Mouse (Mus musculus) ES-E14 (cell line): ENCODE results near the gene Nos3. TPM values are rescaled to one million over a fixed set of nuclear protein-coding genes. Genes with fewer than 3 reads are reported as not detected.
A peak's percentile ranks its signal among the peaks of the same experiment; 100 is the strongest.

Experiments
- DNase-seq: peaks from one replicate; pipeline ENCODE4 v3.0.0-alpha.2; 2013; ENCODE audit warnings: low read depth, low spot score
- H3K27ac ChIP-seq: 2 replicates; pipeline ENCODE4 v1.5.1; 2012; ENCODE audit warnings: low read depth, mild to moderate bottlenecking, low read length, moderate library complexity, mixed read lengths; ENCODE audit not compliant: poor library complexity, insufficient read depth, severe bottlenecking
- H3K36me3 ChIP-seq: 2 replicates; pipeline ENCODE4 v1.6.1; 2012; ENCODE audit warnings: mild to moderate bottlenecking, low read length, moderate library complexity, mixed read lengths; ENCODE audit not compliant: control insufficient read depth, poor library complexity, insufficient read depth, severe bottlenecking
- H3K4me1 ChIP-seq, 2 experiments: fragments of 150-350 bp in 1 of 2; sonication (generic) in 1 of 2; 2 replicates each; pipeline ENCODE4 v1.6.1; 2012; ENCODE audit warnings: low read length in 2 of 2, mild to moderate bottlenecking in 1 of 2, mixed read lengths in 1 of 2; ENCODE audit not compliant: control insufficient read depth in 2 of 2, insufficient read depth in 2 of 2, poor library complexity in 1 of 2
- H3K4me3 ChIP-seq, 2 experiments: fragments of 150-350 bp in 1 of 2; sonication (generic) in 1 of 2; 2 replicates each; pipeline ENCODE4 v1.5.1; 2012; ENCODE audit warnings: low read length in 2 of 2, low read depth in 1 of 2, mild to moderate bottlenecking in 1 of 2, mixed read lengths in 1 of 2; ENCODE audit not compliant: insufficient read depth in 1 of 2, poor library complexity in 1 of 2, severe bottlenecking in 1 of 2
- H3K9ac ChIP-seq: 2 replicates; pipeline ENCODE4 v1.6.1; 2012; ENCODE audit warnings: low read depth, mild to moderate bottlenecking, low read length, mixed read lengths; ENCODE audit not compliant: poor library complexity, insufficient read depth, severe bottlenecking
- H3K9me3 ChIP-seq: fragments of 150-350 bp; sonication (generic); 2 replicates; pipeline ENCODE4 v1.6.1; 2012; ENCODE audit warnings: low read depth, mild to moderate bottlenecking, low read length; ENCODE audit not compliant: control insufficient read depth, insufficient read depth
- CHD2 ChIP-seq: IDR thresholded peaks from 2 replicates; pipeline ENCODE4 v1.6.1; 2014; ENCODE audit warnings: mild to moderate bottlenecking, low read depth, low read length, inconsistent platforms
- HCFC1 ChIP-seq: IDR thresholded peaks from 2 replicates; pipeline ENCODE4 v1.6.1; 2012; ENCODE audit warnings: low read length, inconsistent platforms, borderline replicate concordance; ENCODE audit not compliant: insufficient read depth
- MAFK ChIP-seq: IDR thresholded peaks from 2 replicates; pipeline ENCODE4 v1.6.1; 2014; ENCODE audit warnings: mild to moderate bottlenecking, low read depth, low read length, inconsistent platforms; ENCODE audit not compliant: insufficient read depth
- ZC3H11A ChIP-seq: IDR thresholded peaks from 2 replicates; pipeline ENCODE4 v1.6.1; 2012; ENCODE audit warnings: low read depth, mild to moderate bottlenecking, inconsistent platforms, low read length, borderline replicate concordance
- ZNF384 ChIP-seq: IDR thresholded peaks from 2 replicates; pipeline ENCODE4 v1.6.1; 2012; ENCODE audit warnings: low read depth, low read length, inconsistent platforms
- in situ Hi-C, 2 experiments: fragments of 600-800 bp; cut with MboI; formaldehyde crosslinking; loops; one replicate each; pipeline ENCODE4 v1.15.1; 2025; ENCODE audit warnings: low sequenced_read_pairs in 2 of 2, inconsistent platforms in 1 of 2; ENCODE audit not compliant: unreplicated experiment in 2 of 2
- total RNA-seq: library from RNA; depleted of rRNA; stranded (reverse); fragments of 300-350 nt; gene quantifications from 2 replicates; pipeline ENCODE4 v1.2.3, GENCODE M21; 2012

Gene Nos3
- total RNA-seq, 1 experiment: 2.2 TPM

- Histone ChIP-seq H3K36me3 (peaks cover 8% of the 10 kb centered on the region; the same call in 1 of the 2 replicates), H3K4me1 (peaks cover 0 to 3% of the 10 kb centered on the region in 2 experiments; a peak in 1 of 4 replicates), H3K9me3 (no peaks in the 10 kb centered on the region), H3K9ac (no peak overlapping the region), H3K27ac (no peak overlapping the region), H3K4me3 (no peak overlapping the region)
- in situ Hi-C loops: no loop called here
- no peak for DNase-seq
- TF ChIP-seq CHD2 (no peak), ZNF384 (no peak), HCFC1 (no peak), ZC3H11A (no peak), MAFK (no peak)
Observed at GRCm38 (mm10) chr5:24408651-24409050, 44.0 kb downstream of the Nos3 start.

- TF ChIP-seq CHD2 (no peak), MAFK (no peak), HCFC1 (no peak)
- in situ Hi-C loops: no loop called here
- no peak overlapping the region for H3K4me3 ChIP-seq
Observed at GRCm38 (mm10) chr5:24409466-24409865, 44.9 kb downstream of the Nos3 start.

GRCm38 (mm10) chr5:24412063-24412462 is 47.5 kb downstream of the Nos3 start:
- no peaks in the 10 kb centered on the region; a peak in 1 of 4 replicates for H3K4me1 ChIP-seq
- no peak overlapping the region for H3K9ac ChIP-seq
- no peak overlapping the region for H3K4me3 ChIP-seq
- H3K9me3 ChIP-seq: no peaks in the 10 kb centered on the region
- DNase-seq: no peak
- H3K36me3 ChIP-seq: peaks cover 6% of the 10 kb centered on the region; the same call in 1 of the 2 replicates
- H3K27ac ChIP-seq: no peak overlapping the region
- in situ Hi-C loops: no loop called here
- no peak for TF ChIP-seq ZNF384
- TF ChIP-seq MAFK: no peak
- no peak for TF ChIP-seq ZC3H11A
- no peak for TF ChIP-seq CHD2

More at GRCm38 (mm10) chr5:24409466-24409865, 44.9 kb downstream of the Nos3 start:
- Histone ChIP-seq H3K27ac (no peak overlapping the region), H3K36me3 (peaks cover 6% of the 10 kb centered on the region; the same call in 1 of the 2 replicates), H3K9ac (no peak overlapping the region), H3K9me3 (no peaks in the 10 kb centered on the region), H3K4me1 (peaks cover 0 to 3% of the 10 kb centered on the region in 2 experiments; a peak in 1 of 4 replicates)
- DNase-seq: no peak

- no peak for DNase-seq
- H3K27ac ChIP-seq: no peak within 1 kb of the TSS
- H3K36me3 ChIP-seq: peaks cover 5% of the 10 kb centered on the region; the same call in 1 of the 2 replicates
- H3K4me1 ChIP-seq: no peaks in the 10 kb centered on the region; a peak in 1 of 4 replicates
- TF ChIP-seq ZC3H11A (no peak), HCFC1 (no peak), MAFK (no peak), ZNF384 (no peak), CHD2 (no peak)
- peak within 1 kb of the TSS; percentile 2 for H3K9ac ChIP-seq
- no peaks in the 10 kb centered on the region for H3K9me3 ChIP-seq
- peak within 1 kb of the TSS in 1 of 2 experiments; percentile 50; a peak in 2 of 4 replicates for H3K4me3 ChIP-seq
- in situ Hi-C loops: no loop called here
Observed at GRCm38 (mm10) chr5:24413042-24413693, 48.6 kb downstream of the Nos3 start, which contains the start of gene Asic3. Gene Asic3 (plus strand): TSS chr5:24413392.

- peak overlapping the region; percentile 2; the same call in 1 of the 2 replicates for H3K9ac ChIP-seq
- TF ChIP-seq ZC3H11A (no peak), HCFC1 (no peak), CHD2 (no peak), ZNF384 (no peak), MAFK (no peak)
- no peaks in the 10 kb centered on the region for H3K9me3 ChIP-seq
- H3K27ac ChIP-seq: no peak overlapping the region
- H3K36me3 ChIP-seq: peaks cover 2% of the 10 kb centered on the region; the same call in 1 of the 2 replicates
- no peak for DNase-seq
- in situ Hi-C loops: no loop called here
- H3K4me1 ChIP-seq: no peaks in the 10 kb centered on the region; a peak in 1 of 4 replicates
- peak overlapping the region in 1 of 2 experiments; percentile 50; a peak in 2 of 4 replicates for H3K4me3 ChIP-seq
Observed at GRCm38 (mm10) chr5:24413938-24414337, 49.3 kb downstream of the Nos3 start.
